Mouse (Mus musculus): Measurements from ENCODE around the gene Cd28. TPM values are rescaled to one million over a fixed set of nuclear protein-coding genes. Genes with fewer than 3 reads are reported as not detected.

Cd28 gene
- 0.23 and 0.29 TPM in 2 replicates for polyA plus RNA-seq (2015; fragmentation: Nextera tagmentation; extraction: Ambion mirVana)

DNA sequence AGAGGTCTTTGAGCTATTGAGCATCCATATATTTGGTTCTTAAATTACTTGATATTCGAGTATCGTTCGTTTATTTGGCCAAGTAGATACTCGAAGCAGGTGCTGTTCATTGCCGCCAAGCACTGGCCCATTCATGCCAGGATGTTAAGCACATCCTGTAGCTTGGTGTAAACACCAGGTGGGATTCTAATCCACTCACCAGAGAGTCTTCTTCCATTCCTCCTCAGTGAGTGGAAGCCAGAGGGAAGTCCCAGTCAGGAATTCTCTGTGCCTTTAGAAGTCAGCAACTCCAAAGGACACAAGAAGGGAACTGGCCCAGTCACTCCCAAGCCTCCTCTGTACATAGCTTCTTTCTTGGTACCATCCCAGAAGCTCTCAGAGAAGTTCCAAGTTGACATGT is at the start of gene Cd28:
TSS of gene Cd28 (plus strand) at position 234 of the 400 bp plus-strand sequence.
- Histone ChIP-seq H3K4me1 (peaks cover 17% of the 10 kb centered on the region), H3K9ac (no peak within 1 kb of the TSS), H3K27me3 (no peaks in the 10 kb centered on the region), H3K36me3 (no peaks in the 10 kb centered on the region), H3K27ac (peak within 1 kb of the TSS; percentile 66), H3K9me3 (no peaks in the 10 kb centered on the region), H3K4me2 (replicated peaks) (peak within 1 kb of the TSS; percentile 21; the same call in 1 of the 2 replicates), H3K4me3 (no peak within 1 kb of the TSS)
- 87% methylated on average over 5 of the region's 5 CpGs for WGBS
- no peak for ATAC-seq (ENCODE audit: low FRiP score, low read depth)

GRCm38 (mm10) chr1:60667873-60668616 is 48.6 kb upstream of the Cd28 start:
- H3K4me2 ChIP-seq (replicated peaks): peak overlapping the region; percentile 57
- H3K27me3 ChIP-seq: no peaks in the 10 kb centered on the region
- 29% methylated on average over 17 of the region's 17 CpGs for WGBS
- H3K9ac ChIP-seq: 0 out of 2 replicates have a peak overlapping the region, but pooled peaks have one; percentile 50
- no peaks in the 10 kb centered on the region for H3K9me3 ChIP-seq
- H3K4me1 ChIP-seq: peaks cover 24% of the 10 kb centered on the region
- H3K36me3 ChIP-seq: no peaks in the 10 kb centered on the region
- no peak overlapping the region for H3K27ac ChIP-seq
- ATAC-seq (ENCODE audit: low FRiP score, low read depth): no peak
- peak overlapping the region; percentile 19 for H3K4me3 ChIP-seq

DNA sequence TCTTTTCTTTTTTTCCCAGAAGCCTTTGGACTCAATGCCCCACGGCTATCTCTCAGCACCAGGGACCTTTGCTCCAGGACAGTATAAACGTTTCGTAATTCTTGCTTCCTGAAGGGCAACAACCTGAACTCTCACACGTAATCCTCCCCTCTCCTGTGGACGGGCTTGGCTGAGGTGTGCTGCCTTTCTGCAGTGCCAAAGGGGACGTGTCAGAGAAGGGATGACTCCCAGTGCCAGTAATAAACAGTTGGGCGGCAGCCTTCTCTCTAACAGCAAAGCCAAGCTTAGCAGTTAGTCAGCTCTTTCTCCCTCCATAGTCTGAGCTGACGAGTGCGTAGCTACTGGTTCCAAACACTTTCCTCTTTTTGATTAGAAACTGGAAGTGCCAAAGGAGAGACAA is 47.6 kb upstream of the Cd28 start:
- no peaks in the 10 kb centered on the region for H3K27me3 ChIP-seq
- H3K27ac ChIP-seq: no peak overlapping the region
- H3K4me3 ChIP-seq: no peak overlapping the region
- WGBS: 52% methylated on average over 9 of the region's 9 CpGs
- peaks cover 24% of the 10 kb centered on the region for H3K4me1 ChIP-seq
- no peak overlapping the region for H3K9ac ChIP-seq
- no peaks in the 10 kb centered on the region for H3K9me3 ChIP-seq
- no peak overlapping the region for H3K4me2 ChIP-seq (replicated peaks)
- H3K36me3 ChIP-seq: no peaks in the 10 kb centered on the region
- no peak for ATAC-seq (ENCODE audit: low FRiP score, low read depth)

GRCm38 (mm10) chr1:60669664-60670063 is 46.9 kb upstream of the Cd28 start:
- Histone ChIP-seq H3K9ac (no peak overlapping the region), H3K4me2 (replicated peaks) (no peak overlapping the region), H3K36me3 (no peaks in the 10 kb centered on the region), H3K9me3 (no peaks in the 10 kb centered on the region), H3K4me1 (peaks cover 24% of the 10 kb centered on the region), H3K4me3 (no peak overlapping the region), H3K27me3 (no peaks in the 10 kb centered on the region), H3K27ac (no peak overlapping the region)
- ATAC-seq (ENCODE audit: low FRiP score, low read depth): no peak
- WGBS: 94% methylated on average over 2 of the region's 2 CpGs

GRCm38 (mm10) chr1:60670172-60670571 is 46.4 kb upstream of the Cd28 start:
- ATAC-seq (ENCODE audit: low FRiP score, low read depth): no peak
- no peaks in the 10 kb centered on the region for H3K9me3 ChIP-seq
- H3K4me2 ChIP-seq (replicated peaks): no peak overlapping the region
- no peak overlapping the region for H3K9ac ChIP-seq
- no peak overlapping the region for H3K27ac ChIP-seq
- 85% methylated on average over 5 of the region's 5 CpGs for WGBS
- H3K4me3 ChIP-seq: no peak overlapping the region
- no peaks in the 10 kb centered on the region for H3K27me3 ChIP-seq
- no peaks in the 10 kb centered on the region for H3K36me3 ChIP-seq
- peaks cover 24% of the 10 kb centered on the region for H3K4me1 ChIP-seq

DNA sequence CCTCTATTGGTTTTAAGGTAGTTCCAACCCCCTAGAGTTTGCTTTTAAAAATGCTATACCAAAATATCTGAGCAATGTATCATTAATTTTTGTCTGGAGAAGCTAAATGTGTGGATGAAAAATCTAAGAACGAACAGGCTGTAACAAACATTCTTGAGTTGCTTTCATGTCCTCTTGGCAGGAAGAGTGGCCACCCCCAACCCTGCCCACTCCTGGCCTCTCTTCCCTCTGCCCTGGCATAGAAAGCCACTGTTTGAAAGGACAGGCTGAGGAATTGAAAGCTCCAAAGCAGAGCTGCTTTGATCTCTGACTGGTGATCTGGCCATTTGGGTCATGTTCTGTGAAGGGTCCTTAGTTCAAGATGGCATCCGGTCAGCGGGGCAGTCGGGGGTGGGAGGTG is 32.8 kb upstream of the Cd28 start:
- 0 out of 2 replicates have a peak, but pooled peaks cover 2% of the 10 kb centered on the region for H3K4me1 ChIP-seq
- ATAC-seq (ENCODE audit: low FRiP score, low read depth): no peak
- H3K27ac ChIP-seq: no peak overlapping the region
- H3K27me3 ChIP-seq: no peaks in the 10 kb centered on the region
- H3K4me3 ChIP-seq: no peak overlapping the region
- no peak overlapping the region for H3K4me2 ChIP-seq (replicated peaks)
- WGBS: 89% methylated on average over 4 of the region's 4 CpGs
- no peaks in the 10 kb centered on the region for H3K9me3 ChIP-seq
- no peaks in the 10 kb centered on the region for H3K36me3 ChIP-seq
- no peak overlapping the region for H3K9ac ChIP-seq

DNA sequence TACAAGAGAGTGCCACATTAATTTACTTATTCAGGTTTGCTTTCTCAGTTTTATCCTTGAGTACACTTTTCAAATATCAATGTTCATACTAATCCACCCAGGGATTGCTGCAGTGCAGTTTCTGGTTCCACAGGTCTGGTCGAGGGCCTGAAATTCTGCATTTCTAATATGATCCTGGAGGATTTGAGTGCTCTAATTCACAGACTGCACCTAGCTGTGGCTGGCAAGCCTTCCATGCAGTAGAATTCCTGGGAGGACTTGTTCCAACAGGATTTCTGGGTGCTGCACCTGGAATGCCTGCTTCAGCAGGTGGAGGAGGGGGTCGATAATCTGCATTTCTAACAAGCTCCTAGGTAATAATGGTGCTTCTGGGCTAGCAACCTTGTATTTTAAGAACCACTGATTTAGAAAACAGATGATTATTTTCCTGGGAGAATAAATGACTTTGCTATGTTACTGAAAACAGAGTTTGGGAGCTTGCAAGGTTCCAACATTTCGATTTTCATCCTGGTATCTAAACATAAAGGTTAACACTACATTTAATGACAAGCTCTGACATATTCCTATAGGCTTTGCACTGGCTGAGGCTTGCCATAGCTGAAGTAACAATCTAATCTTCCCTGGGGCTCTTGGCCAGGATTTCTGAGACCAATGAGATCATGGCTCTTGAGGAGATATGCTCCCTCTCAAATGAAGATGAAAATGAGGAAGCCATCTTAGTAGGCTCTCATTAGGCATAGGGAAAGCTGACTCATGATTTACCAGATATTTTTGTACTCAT is 20.3 kb upstream of the Cd28 start:
- H3K4me2 ChIP-seq (replicated peaks): no peak overlapping the region
- ATAC-seq (ENCODE audit: low FRiP score, low read depth): no peak
- no peaks in the 10 kb centered on the region for H3K27me3 ChIP-seq
- 70% methylated on average over 3 of the region's 3 CpGs for WGBS
- no peaks in the 10 kb centered on the region for H3K36me3 ChIP-seq
- H3K9me3 ChIP-seq: no peaks in the 10 kb centered on the region
- no peaks in the 10 kb centered on the region for H3K4me1 ChIP-seq
- H3K4me3 ChIP-seq: no peak overlapping the region
- H3K9ac ChIP-seq: no peak overlapping the region
- H3K27ac ChIP-seq: no peak overlapping the region

DNA sequence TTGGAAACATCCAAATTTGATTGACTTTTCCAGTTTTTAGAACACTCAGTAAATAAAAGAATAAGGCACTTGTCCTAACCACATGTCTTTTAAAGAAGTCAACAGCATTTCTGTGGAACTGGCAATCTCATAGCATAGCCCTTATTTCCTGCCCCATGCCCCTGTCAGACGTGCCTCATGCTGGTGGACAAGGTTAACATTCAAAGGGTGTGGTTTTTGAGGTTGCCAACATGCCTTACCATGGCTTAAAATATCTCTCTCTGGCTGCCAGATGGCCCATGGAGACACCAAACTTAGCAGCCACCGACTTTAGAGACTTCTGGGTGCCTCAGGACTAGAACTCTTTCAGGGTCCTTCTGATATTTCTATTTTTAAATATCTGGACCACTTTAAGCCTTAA is 14.0 kb upstream of the Cd28 start:
- Histone ChIP-seq H3K9ac (no peak overlapping the region), H3K4me2 (replicated peaks) (no peak overlapping the region), H3K4me3 (no peak overlapping the region), H3K27ac (0 out of 2 replicates have a peak overlapping the region, but pooled peaks have one; percentile 28), H3K27me3 (no peaks in the 10 kb centered on the region), H3K9me3 (no peaks in the 10 kb centered on the region), H3K36me3 (no peaks in the 10 kb centered on the region), H3K4me1 (peaks cover 7% of the 10 kb centered on the region; the same call in 1 of the 2 replicates)
- ATAC-seq (ENCODE audit: low FRiP score, low read depth): no peak
- 36% methylated on average over 2 of the region's 2 CpGs for WGBS

GRCm38 (mm10) chr1:60713238-60713637 is 3.4 kb upstream of the Cd28 start:
- no peak for ATAC-seq (ENCODE audit: low FRiP score, low read depth)
- Histone ChIP-seq H3K27ac (no peak overlapping the region), H3K36me3 (no peaks in the 10 kb centered on the region), H3K4me3 (no peak overlapping the region), H3K27me3 (no peaks in the 10 kb centered on the region), H3K9ac (no peak overlapping the region), H3K9me3 (no peaks in the 10 kb centered on the region), H3K4me2 (replicated peaks) (no peak overlapping the region), H3K4me1 (peaks cover 17% of the 10 kb centered on the region)
- 90% methylated on average over 3 of the region's 3 CpGs for WGBS

GRCm38 (mm10) chr1:60715651-60716196 is 876 bp upstream of the Cd28 start:
- Histone ChIP-seq H3K27me3 (no peaks in the 10 kb centered on the region), H3K27ac (peak overlapping the region; percentile 66), H3K9ac (no peak overlapping the region), H3K4me2 (replicated peaks) (peak overlapping the region; percentile 21; the same call in 1 of the 2 replicates), H3K36me3 (no peaks in the 10 kb centered on the region), H3K4me3 (no peak overlapping the region), H3K9me3 (no peaks in the 10 kb centered on the region), H3K4me1 (peaks cover 17% of the 10 kb centered on the region)
- peak; percentile 66; the same call in 1 of the 2 replicates for ATAC-seq (ENCODE audit: low FRiP score, low read depth)
- WGBS: 39% methylated on average over 8 of the region's 8 CpGs

DNA sequence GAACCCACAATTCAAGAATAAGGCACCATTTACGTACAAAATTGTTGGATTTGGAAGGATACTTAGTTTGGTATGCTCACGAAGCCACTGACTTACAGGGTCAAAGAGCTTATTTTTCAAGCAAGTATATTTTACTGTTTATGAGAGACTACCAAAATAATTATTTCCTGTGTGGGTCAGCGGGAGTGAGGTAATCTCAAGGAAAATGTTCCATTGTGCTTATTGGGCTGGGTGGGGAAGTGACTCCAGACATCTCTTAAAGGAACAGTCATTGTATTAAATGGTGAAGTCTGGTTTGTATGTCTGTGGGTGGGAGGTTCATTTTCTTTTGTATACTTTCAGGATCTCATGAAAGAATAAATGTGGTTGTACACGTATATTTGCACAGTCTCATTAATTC is 2.0 kb downstream of the Cd28 start:
- no peak overlapping the region for H3K27ac ChIP-seq
- no peak overlapping the region for H3K4me3 ChIP-seq
- no peaks in the 10 kb centered on the region for H3K27me3 ChIP-seq
- WGBS: 60% methylated on average over 4 of the region's 4 CpGs
- H3K9me3 ChIP-seq: no peaks in the 10 kb centered on the region
- no peak overlapping the region for H3K4me2 ChIP-seq (replicated peaks)
- ATAC-seq (ENCODE audit: low FRiP score, low read depth): no peak
- no peaks in the 10 kb centered on the region for H3K36me3 ChIP-seq
- H3K4me1 ChIP-seq: peaks cover 17% of the 10 kb centered on the region
- H3K9ac ChIP-seq: no peak overlapping the region

DNA sequence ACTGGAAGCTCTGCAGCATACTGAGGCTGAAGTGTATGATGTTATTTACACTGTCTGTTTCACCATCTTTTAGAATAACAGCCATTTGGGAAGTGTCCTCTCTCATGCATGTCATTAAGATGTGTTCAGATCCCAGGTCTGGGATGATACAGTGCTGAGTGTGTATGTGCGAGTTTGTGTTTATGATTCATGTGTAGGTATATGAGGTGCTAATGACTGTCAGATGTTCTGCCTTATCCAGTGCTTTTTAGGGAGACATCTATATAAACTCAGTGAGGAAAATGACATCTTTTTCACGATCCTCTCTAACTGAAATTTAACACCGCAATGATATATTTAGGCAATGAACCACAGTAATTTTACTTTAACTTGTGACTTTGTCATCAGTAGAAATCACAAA is 7.0 kb downstream of the Cd28 start:
- no peak overlapping the region for H3K4me2 ChIP-seq (replicated peaks)
- ATAC-seq (ENCODE audit: low FRiP score, low read depth): no peak; the same call in 1 of the 2 replicates
- WGBS: 64% methylated on average over 3 of the region's 3 CpGs

More for the DNA sequence above, 7.0 kb downstream of the Cd28 start:
- no peaks in the 10 kb centered on the region for H3K9me3 ChIP-seq
- H3K9ac ChIP-seq: no peak overlapping the region
- no peak overlapping the region for H3K4me3 ChIP-seq
- no peaks in the 10 kb centered on the region for H3K27me3 ChIP-seq
- H3K36me3 ChIP-seq: no peaks in the 10 kb centered on the region
- H3K4me1 ChIP-seq: no peaks in the 10 kb centered on the region
- no peak overlapping the region for H3K27ac ChIP-seq
